Mouse (Mus musculus) kidney, embryonic 16.5 days (tissue): ENCODE data around the gene Kcnmb3. TPM values are rescaled to one million over a fixed set of nuclear protein-coding genes. Genes with fewer than 3 reads are reported as not detected.

ENCODE experiments used
- ATAC-seq: fragments of 200-750 bp; cut with Nextera tagmentation; 2 replicates; pipeline ENCODE4 v1.8.0; 2017; ENCODE audit warnings: moderate TSS enrichment; ENCODE audit not compliant: low FRiP score, low TSS enrichment
- H3K27ac ChIP-seq: fragments of 300-500 bp; sonication (generic); 2 replicates; pipeline ENCODE4 v1.5.1; 2014; ENCODE audit warnings: low read length
- H3K27me3 ChIP-seq: fragments of 300-500 bp; sonication (generic); 2 replicates; pipeline ENCODE4 v1.6.1; 2014; ENCODE audit warnings: low read length, control low read depth, mixed read lengths; ENCODE audit not compliant: insufficient read depth
- H3K36me3 ChIP-seq: fragments of 300-500 bp; sonication (generic); 2 replicates; pipeline ENCODE4 v1.6.1; 2014; ENCODE audit warnings: low read length, control low read depth, mixed read lengths; ENCODE audit not compliant: insufficient read depth
- H3K4me1 ChIP-seq: fragments of 300-500 bp; sonication (generic); 2 replicates; pipeline ENCODE4 v1.6.1; 2014; ENCODE audit warnings: low read length, control low read depth, mixed read lengths; ENCODE audit not compliant: insufficient read depth
- H3K4me2 ChIP-seq: fragments of 300-500 bp; sonication (generic); replicated peaks from 2 replicates; pipeline ENCODE4 v1.6.1; 2014; ENCODE audit warnings: low read depth, low read length
- H3K4me3 ChIP-seq: fragments of 300-500 bp; sonication (generic); 2 replicates; pipeline ENCODE4 v1.5.1; 2014; ENCODE audit warnings: mild to moderate bottlenecking, low read length
- H3K9ac ChIP-seq: fragments of 300-500 bp; sonication (generic); replicated peaks from 2 replicates; pipeline ENCODE4 v1.6.1; 2014; ENCODE audit warnings: low read length
- H3K9me3 ChIP-seq: fragments of 300-500 bp; sonication (generic); 2 replicates; pipeline ENCODE4 v1.6.1; 2016; ENCODE audit warnings: low read length, control low read depth
- WGBS: fragments of 180-500 bp; shearing (Covaris S2); extraction: QIAGEN DNeasy Blood & Tissue Kit; methylation state at CpG from one replicate; pipeline ENCODE4 v1.1.7; 2014; 5-methylcytosine and 5-hydroxymethylcytosine counted together
- polyA plus RNA-seq: library from polyadenylated mRNA; unstranded; fragments of >200 nt; fragmentation: Nextera tagmentation; extraction: Ambion mirVana; gene quantifications from 2 replicates; pipeline ENCODE4 v1.2.1, GENCODE M21; 2015

The Kcnmb3 gene
- polyA plus RNA-seq, 1 experiment from 2014 or later, result 0.26 TPM

DNA sequence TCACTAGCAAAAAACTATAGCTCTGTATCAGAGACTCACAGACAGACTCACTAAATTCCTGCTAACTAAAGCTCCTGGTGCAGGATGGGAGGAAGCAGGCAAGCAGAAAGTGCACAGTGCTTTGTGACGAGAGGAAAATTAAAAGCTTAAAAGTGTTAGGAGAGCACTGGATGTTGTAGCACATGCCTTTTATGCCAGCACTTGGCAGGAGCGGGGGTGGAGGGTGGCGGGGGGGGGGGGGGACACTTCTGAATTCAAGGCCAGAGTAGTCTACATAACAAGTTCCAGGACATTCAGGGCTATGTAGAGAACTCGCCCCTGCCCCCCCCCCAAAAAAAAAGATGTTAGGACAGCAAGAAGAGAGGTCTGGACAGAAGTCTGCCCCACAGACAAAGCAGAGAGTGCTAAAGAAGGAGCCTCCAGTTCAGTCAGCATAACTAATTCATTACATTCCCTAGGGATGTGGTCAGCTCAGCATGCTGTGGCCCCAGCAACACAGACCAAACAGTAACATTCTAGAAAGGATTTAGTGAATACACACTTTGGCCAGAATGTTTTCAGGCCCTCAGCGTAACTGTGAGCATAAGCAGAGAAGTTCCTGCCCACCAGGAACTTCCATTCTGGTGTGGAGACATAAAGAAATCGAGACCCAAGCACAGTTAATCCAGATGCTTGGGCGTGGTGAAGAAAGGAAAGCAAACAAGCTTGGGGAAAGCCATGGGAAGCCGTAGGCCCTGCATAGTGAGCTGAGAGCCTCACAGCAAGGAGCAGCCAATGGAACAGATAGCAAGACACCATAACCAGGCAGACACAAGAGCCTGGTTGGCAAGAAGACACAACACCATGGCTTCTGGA is 4.1 kb upstream of the Kcnmb3 start:
- no peak overlapping the region for H3K4me3 ChIP-seq
- H3K4me1 ChIP-seq, result no peaks in the 10 kb centered on the region
- no peaks in the 10 kb centered on the region for H3K27me3 ChIP-seq
- no peak for ATAC-seq
- H3K9me3 ChIP-seq, result no peaks in the 10 kb centered on the region
- no peak overlapping the region for H3K27ac ChIP-seq
- no peak overlapping the region for H3K9ac ChIP-seq
- H3K36me3 ChIP-seq, result no peaks in the 10 kb centered on the region
- 72% methylated on average over 7 of the region's 8 CpGs for WGBS
- no peak overlapping the region for H3K4me2 ChIP-seq

DNA sequence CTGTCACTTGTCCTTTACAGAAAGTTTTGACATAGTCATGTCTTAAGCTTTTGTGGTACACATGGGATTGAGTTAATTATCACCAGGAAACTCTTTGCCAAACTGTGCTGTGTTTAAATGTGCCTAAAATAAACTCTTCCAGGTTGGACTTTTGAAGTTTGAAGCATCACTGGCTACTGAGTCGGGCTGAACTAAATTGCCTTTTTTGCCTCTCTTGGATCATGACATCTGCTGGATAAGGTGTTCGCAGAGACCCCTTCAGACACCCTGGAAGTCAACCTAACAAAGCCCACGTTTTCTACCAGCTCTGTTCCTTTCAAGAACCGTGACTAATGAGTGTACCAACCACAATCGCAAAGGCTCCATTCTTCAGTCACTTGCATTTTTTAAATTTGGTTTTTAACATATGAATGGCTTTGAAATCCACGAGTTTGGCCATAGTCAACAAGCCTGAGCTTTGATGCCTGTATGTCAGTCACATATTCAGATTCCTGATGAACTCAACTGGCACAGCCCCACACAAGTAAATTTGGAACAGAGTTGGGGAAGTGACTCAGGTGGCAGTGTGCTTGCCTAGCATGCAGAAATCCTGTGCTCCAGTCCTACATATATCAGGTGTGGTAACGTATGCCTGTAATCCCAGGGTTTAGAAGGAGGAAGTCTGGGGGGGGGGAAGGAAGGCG is 3.2 kb upstream of the Kcnmb3 start:
- no peaks in the 10 kb centered on the region for H3K36me3 ChIP-seq
- ATAC-seq, result no peak
- no peak overlapping the region for H3K4me3 ChIP-seq
- H3K4me2 ChIP-seq, result no peak overlapping the region
- H3K27me3 ChIP-seq, result no peaks in the 10 kb centered on the region
- 71% methylated on average over 8 of the region's 8 CpGs for WGBS
- H3K9me3 ChIP-seq, result no peaks in the 10 kb centered on the region
- H3K27ac ChIP-seq, result no peak overlapping the region
- no peaks in the 10 kb centered on the region for H3K4me1 ChIP-seq
- no peak overlapping the region for H3K9ac ChIP-seq

DNA sequence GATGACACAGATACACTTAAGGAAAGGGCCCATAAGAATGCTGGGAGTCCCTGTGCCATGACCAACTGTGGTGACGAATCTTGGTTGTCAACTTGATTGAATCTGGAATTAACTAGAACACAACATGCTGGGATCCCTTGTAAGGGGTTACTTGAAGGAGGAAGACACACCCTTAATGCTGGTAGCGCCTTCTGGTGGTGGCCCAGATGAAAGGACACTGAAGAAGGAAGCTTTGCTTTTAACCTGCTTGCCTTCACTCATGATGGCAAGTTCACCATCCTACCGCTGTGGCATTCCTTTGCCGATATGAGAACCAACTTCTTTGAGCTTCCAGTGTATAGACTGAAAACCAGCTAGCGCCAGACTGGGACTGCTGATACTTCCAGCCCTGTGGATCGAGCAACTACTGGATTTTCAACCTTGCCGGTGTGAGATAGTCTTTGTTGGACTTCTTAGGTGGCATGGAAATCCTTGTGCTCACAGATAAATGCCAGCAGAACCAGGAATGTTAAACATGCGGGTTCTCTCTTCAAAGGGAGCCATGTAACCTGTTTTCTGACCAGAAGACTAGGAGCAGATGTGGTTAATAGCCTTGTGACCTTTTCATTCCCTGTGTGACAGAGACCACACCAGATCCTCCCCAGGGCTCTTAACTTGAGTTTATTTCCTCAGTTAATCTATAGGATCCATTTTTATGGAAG is 2.5 kb upstream of the Kcnmb3 start:
- Histone ChIP-seq H3K4me2 (no peak overlapping the region), H3K9ac (no peak overlapping the region), H3K27me3 (no peaks in the 10 kb centered on the region), H3K4me3 (no peak overlapping the region), H3K36me3 (no peaks in the 10 kb centered on the region), H3K27ac (no peak overlapping the region), H3K9me3 (no peaks in the 10 kb centered on the region), H3K4me1 (no peaks in the 10 kb centered on the region)
- no peak for ATAC-seq
- WGBS, result 88% methylated on average over 8 of the region's 8 CpGs

DNA sequence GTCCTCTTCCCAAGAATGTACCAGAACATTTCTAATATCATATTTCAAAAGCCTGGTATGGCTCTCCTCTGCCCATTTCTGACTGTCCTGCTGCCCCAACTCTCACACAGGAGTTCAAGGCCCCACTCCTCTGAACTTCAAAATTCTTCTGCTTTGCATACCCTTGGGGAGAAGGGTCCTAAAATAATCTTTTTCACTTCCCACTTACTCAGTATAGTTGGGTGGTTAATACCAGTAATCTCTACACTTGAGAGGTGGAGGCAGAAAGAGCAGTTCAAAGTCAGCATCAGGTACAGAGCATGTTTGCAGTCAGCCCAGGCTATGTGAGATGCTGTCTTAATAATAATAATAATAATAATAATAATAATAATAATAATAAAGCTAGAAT is 1.1 kb downstream of the Kcnmb3 start:
- no peak for ATAC-seq
- Histone ChIP-seq H3K36me3 (no peaks in the 10 kb centered on the region), H3K27me3 (no peaks in the 10 kb centered on the region), H3K9me3 (no peaks in the 10 kb centered on the region), H3K9ac (no peak overlapping the region), H3K4me2 (no peak overlapping the region), H3K4me1 (no peaks in the 10 kb centered on the region), H3K4me3 (no peak overlapping the region), H3K27ac (no peak overlapping the region)

DNA sequence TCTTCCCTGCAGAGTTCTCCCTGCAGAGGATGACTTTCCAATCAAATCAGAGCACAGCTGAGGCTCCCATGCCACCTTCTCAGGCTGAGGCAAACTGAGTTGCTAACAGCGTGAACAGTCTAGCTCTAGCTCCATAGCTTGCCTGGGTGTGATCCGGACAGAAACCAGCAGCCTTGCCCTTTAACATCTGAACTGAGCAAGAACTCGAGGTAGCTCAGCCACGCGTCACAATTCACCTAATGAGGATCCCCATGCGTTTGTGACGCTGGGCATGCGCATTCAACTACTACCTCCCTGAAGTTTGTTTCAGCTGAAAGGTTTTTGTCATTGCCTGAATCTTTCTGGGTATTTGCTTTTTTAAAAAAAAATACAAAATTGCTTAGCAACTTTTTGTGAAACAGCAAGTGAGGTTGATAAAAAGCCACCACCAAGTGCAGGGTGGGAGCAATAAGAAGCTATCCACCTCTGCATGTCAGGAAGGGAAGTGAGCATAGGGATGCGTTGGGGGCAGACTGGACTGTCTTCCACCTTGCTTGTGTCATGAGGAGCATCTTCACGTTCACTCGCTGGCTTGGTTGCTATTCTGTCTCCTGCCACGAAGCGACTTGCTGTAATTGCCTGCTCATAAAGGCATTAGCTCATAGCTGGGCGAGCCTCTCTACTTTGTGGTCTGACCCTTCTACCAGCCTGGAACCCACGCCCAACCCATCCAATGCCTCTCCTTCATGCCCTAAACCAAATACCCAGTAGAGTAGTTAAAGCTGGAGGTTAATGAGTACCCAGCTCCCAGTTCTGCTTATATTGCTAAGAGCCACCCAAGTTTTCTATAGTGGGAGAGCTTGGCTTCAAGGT is 1.7 kb downstream of the Kcnmb3 start:
- H3K4me3 ChIP-seq, result no peak overlapping the region
- no peaks in the 10 kb centered on the region for H3K4me1 ChIP-seq
- no peaks in the 10 kb centered on the region for H3K27me3 ChIP-seq
- no peaks in the 10 kb centered on the region for H3K9me3 ChIP-seq
- no peaks in the 10 kb centered on the region for H3K36me3 ChIP-seq
- 59% methylated on average over 15 of the region's 15 CpGs for WGBS
- no peak overlapping the region for H3K4me2 ChIP-seq
- 0 out of 2 replicates have a peak, but pooled peaks have one; percentile 51 for ATAC-seq
- no peak overlapping the region for H3K27ac ChIP-seq
- H3K9ac ChIP-seq, result no peak overlapping the region

DNA sequence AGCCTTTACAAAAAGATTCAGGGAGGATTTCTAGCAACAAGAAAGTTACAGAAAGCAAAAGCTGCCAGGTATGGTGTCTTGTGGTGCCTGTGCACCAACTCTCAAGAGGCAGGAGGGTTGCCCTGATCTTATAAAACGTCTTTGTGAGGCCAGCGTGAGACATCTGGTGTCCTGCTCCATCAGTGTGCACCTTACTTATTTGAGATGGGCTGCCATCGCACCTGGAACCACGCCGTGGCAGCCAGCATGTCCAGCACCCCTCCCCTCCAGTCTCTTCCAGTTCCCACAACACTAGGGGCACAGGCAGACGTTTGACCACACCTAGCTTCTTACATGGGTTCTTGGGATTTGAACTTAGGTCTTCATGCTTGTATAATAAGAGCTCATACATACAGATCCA is 3.9 kb downstream of the Kcnmb3 start:
- H3K27me3 ChIP-seq, result no peaks in the 10 kb centered on the region
- H3K9me3 ChIP-seq, result no peaks in the 10 kb centered on the region
- no peak for ATAC-seq
- H3K4me2 ChIP-seq, result no peak overlapping the region
- no peaks in the 10 kb centered on the region for H3K36me3 ChIP-seq
- H3K27ac ChIP-seq, result no peak overlapping the region
- WGBS, result 81% methylated on average over 6 of the region's 6 CpGs
- no peak overlapping the region for H3K4me3 ChIP-seq
- no peak overlapping the region for H3K9ac ChIP-seq
- H3K4me1 ChIP-seq, result no peaks in the 10 kb centered on the region

DNA sequence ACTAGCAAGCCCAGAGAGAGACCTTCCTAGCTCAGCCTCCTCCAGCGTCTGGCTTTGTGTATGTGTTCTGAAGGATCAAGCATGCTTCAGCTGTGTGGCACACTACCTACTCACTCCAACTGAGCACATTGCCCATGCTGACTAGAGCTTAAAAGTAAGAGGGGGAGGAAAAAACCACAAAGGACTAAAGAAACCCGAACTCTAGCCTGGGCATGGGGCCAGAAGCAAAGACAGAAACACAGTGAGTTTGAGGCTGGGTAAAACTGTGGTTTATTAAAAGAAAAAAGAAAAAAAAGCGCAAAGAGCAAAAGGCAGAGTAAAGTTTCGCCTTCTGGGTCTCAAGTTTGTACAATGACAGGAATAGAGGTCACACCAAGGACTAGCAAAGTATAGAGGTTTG is 5.5 kb downstream of the Kcnmb3 start:
- H3K36me3 ChIP-seq, result no peaks in the 10 kb centered on the region
- no peaks in the 10 kb centered on the region for H3K9me3 ChIP-seq
- WGBS, result 80% methylated on average over 4 of the region's 4 CpGs
- no peaks in the 10 kb centered on the region for H3K4me1 ChIP-seq
- H3K4me2 ChIP-seq, result no peak overlapping the region
- H3K27ac ChIP-seq, result no peak overlapping the region
- H3K9ac ChIP-seq, result no peak overlapping the region
- no peak overlapping the region for H3K4me3 ChIP-seq
- no peaks in the 10 kb centered on the region for H3K27me3 ChIP-seq
- ATAC-seq, result no peak

DNA sequence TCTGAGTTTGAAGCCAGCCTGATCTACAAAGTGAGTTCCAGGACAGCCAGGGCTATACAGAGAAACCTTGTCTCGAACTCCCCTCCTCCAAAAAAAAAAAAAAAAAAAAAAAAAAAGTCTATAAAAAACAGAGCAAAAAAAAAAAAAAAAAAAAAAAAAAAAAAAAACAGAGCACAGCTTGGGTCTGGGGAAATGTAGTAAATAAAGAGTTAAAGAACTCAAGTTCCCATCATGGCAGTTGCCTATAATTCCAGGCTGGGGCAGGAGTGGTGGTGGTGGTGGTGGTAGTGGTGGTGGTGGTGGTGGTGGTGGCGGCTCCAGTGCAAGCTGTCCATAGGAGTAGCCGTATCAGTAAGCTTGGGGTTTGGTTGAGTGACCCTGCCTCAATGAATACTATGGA is 9.0 kb downstream of the Kcnmb3 start:
- Histone ChIP-seq H3K27me3 (no peaks in the 10 kb centered on the region), H3K4me3 (no peak overlapping the region), H3K4me2 (no peak overlapping the region), H3K36me3 (no peaks in the 10 kb centered on the region), H3K9ac (no peak overlapping the region), H3K4me1 (no peaks in the 10 kb centered on the region), H3K27ac (no peak overlapping the region), H3K9me3 (no peaks in the 10 kb centered on the region)
- whole genome bisulfite sequencing, result 93% methylated on average over 3 of the region's 3 CpGs
- no peak for ATAC-seq

DNA sequence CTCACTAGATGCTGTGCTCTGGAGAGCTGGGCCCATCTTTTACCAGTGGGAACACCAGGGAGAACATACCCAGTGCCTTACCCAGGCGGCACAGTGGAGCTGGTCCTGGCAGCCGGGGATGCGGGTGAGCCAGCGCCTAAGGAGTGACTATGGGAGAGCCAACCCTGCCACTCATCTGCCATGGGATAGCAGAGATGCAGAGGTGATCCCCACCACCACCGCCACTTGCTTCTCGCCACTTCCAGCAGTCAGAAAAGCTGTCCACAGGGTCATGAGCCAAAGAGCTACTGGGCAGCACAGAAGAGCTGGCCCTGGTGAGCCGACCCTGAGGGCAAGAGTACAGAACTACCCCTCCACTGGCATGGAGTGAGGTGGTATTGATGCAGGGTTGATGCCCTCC is 12.1 kb downstream of the Kcnmb3 start:
- Histone ChIP-seq H3K4me3 (no peak overlapping the region), H3K27ac (no peak overlapping the region), H3K9me3 (no peaks in the 10 kb centered on the region), H3K36me3 (no peaks in the 10 kb centered on the region), H3K4me1 (no peaks in the 10 kb centered on the region), H3K9ac (no peak overlapping the region), H3K4me2 (no peak overlapping the region), H3K27me3 (no peaks in the 10 kb centered on the region)
- ATAC-seq, result no peak
- 94% methylated on average over 7 of the region's 7 CpGs for WGBS
